Mouse (Mus musculus): Measurements from ENCODE around the gene Cdh1. TPM values are rescaled to one million over a fixed set of nuclear protein-coding genes. Genes with fewer than 3 reads are reported as not detected.
"Not testable (repeated sequence)": the region's sequence is repeated elsewhere in the genome, so short reads cannot be mapped to it uniquely, and the experiment has no call there.

Gene Cdh1
- under 1 TPM; 0.10 to 0.23 TPM for total RNA-seq (2021)

DNA sequence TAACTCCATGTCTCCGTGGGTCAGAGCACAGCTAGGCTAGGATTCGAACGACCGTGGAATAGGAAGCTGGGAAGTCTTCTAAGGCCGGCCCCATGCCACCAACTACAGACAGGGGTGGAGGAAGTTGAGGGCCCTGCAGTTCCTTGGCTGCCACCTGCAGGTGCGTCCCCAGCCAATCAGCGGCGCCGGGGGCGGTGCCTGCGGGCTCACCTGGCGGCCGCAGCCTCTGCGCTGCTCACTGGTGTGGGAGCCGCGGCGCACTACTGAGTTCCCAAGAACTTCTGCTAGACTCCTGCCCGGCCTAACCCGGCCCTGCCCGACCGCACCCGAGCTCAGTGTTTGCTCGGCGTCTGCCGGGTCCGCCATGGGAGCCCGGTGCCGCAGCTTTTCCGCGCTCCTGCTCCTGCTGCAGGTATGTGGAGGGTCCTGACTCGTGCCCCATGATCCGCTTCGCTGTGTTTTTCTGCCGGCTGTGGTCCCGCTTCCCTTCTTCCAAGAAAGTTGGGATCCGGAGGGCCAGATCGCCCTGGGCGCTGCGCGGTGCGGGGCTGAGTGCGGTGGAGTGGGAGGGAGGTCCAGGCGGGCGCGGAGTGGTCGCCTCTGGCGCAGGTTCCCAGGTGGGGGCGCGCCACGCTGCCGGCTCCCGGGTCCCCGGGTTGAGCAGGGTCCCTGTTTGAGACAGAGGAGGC is at the start of gene Cdh1:
Gene Cdh1 (plus strand): TSS at position 221 of the 689 bp plus-strand sequence.
- DNase-seq: peak; percentile 19

DNA sequence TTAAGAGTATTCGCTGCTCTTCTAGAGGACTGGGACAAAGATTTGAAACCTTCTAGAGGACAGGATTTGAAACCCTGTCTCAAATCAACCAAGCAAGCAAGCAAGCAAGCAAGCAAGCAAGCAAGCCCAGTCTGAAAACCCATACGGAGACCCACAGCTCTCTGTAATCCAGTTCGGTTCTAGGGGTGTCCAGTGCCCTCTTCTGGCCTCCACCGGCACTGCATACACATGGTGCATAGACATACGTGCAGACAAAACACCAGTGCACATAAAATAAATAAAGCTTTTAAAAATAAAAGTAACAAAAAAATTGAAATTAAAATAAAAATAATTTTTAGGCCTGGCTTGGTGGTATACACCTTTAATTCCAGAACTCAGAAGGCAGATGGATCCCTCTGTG is 49.1 kb upstream of the Cdh1 start:
- no peak for DNase-seq

DNA sequence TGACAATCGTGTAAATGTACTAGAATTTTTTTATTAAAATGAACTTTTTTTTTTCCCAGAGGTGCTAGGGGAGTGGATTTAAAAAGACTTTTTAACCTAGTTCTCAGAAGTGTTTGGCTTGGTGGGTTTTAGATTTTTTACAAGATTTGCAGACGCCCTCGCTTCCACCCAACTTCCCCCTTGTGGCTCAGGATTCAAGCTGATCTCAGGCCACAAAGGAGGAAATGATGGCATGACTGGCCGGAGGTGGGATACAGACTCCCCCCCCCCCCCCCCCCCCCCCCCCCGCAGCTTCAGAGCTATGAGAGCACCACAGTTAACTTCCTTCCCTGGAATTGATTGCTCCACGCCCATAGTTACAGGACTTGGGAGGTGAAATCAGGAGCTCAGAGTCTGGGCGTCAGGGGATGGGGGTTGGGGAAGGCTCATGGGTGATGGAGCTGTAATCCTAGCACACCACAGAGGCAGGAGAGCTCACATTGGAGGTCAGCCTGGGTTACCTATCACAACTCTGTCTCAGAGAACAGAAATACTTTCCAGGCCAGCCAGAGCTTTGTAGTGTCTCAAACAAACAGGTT is 47.0 kb upstream of the Cdh1 start:
- no peak for DNase-seq

DNA sequence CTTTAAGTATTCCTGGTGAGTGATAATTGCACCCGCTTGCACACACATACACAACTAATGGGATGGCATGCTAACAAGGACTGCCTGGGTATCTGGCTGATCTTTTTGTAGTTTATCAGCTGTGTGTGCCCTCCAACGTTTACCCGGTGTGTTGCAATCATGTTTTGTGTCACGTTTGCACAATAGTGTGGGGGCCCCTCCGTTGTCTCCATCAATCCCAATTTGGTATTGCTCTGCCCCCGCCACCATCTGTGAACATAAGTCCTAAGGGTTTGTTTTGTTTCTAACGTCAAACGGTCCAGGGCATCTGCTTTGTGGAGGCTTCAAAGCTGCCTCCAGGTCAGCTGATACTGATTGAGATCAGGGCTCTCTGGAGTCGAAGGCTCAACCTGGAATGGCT is 43.3 kb upstream of the Cdh1 start:
- DNase-seq: no peak

GRCm38 (mm10) chr8:106561097-106561865 is 41.9 kb upstream of the Cdh1 start:
- DNase-seq: peak; percentile 76

- no peak for DNase-seq
Measured at GRCm38 (mm10) chr8:106563691-106564182, 39.4 kb upstream of the Cdh1 start.

GRCm38 (mm10) chr8:106569006-106569405 is 34.1 kb upstream of the Cdh1 start:
- DNase-seq: no peak

GRCm38 (mm10) chr8:106570386-106570785 is 32.8 kb upstream of the Cdh1 start:
- no peak for DNase-seq

- no peak for DNase-seq
Measured at GRCm38 (mm10) chr8:106571551-106572172, 31.5 kb upstream of the Cdh1 start.

DNA sequence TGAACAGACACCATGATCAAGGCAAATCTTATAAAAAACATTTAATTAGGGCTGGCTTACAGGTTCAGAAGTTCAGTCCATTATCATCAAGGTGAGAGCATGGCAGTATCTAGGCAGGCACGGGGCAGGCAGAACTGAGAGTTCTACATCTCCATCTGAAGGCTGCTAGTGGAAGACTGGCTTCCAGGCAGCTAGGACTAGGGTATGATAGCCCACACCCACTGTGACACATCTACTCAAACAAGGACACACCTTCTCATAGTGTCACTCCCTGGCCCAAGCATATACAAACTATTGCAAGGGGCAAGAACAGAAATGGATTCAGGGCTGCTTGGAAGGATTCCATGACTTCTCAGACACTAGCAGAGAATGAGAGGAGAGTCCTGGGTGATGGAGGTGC is 31.0 kb upstream of the Cdh1 start:
- not testable (repeated sequence) for DNase-seq

- DNase-seq: not testable (repeated sequence)
Measured at GRCm38 (mm10) chr8:106573168-106573567, 30.0 kb upstream of the Cdh1 start, which contains the start of gene Gm10073. Gene Gm10073 (minus strand): TSS chr8:106573461.

GRCm38 (mm10) chr8:106574283-106574682 is 28.9 kb upstream of the Cdh1 start:
- DNase-seq: no peak

GRCm38 (mm10) chr8:106576849-106577555 is 26.1 kb upstream of the Cdh1 start:
- DNase-seq: no peak

GRCm38 (mm10) chr8:106579510-106579909 is 23.6 kb upstream of the Cdh1 start:
- DNase-seq: no peak

DNA sequence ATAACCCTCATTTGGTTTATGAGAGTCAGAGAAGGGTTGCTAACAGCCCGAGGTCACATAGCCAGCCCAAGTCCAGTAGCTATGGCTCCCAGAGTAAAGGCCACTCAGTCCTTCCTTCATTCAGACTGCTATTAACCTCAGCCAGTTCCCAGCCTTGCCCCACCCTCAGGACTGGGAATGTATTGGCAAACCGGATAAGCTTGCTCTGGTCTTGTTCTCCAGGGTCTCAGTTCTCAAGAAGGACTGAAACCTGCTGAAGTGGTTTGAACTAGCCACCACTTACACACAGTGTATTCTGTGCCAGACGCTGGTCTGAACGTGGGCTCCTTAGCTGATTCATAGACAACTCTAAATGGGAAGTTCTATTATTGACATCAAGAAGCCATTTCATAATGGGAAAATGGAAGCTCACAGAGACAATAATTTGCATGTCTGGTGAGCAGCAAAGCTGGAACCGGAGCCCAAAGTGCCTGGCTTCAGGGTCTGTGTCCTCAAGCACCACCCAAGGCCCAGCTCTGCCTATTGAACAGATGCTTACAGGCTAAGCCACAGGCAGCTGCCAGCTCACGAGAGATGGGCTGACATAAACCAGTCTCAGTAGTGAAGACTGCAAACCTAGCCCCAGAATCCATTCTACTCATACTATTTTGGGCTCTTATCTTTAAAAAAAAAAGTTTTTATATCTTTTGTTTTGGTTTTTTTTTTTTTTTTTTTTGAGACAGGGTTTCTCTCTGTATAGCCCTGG is 21.6 kb upstream of the Cdh1 start:
- no peak for DNase-seq

- no peak for DNase-seq
Measured at GRCm38 (mm10) chr8:106584942-106585670, 18.0 kb upstream of the Cdh1 start.

DNA sequence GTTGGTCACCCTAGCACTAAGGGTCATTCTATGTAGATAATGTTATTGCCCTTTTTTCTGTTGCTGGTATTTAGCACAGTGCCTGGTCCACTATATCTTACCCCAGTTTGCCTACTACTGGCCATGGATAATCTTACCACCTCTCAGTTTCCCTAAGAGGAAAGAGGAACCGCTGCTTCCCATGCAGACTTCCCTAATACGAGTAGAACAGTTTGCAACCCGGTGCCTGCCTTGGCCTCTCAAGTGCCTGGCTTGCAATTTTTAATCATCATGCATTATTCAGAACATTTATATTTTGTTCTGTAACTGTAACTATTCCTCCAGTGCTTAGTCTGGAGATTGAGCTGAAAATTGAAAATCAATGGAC is 17.5 kb upstream of the Cdh1 start:
- no peak for DNase-seq

- DNase-seq: no peak
Measured at GRCm38 (mm10) chr8:106586896-106587295, 16.3 kb upstream of the Cdh1 start.

DNA sequence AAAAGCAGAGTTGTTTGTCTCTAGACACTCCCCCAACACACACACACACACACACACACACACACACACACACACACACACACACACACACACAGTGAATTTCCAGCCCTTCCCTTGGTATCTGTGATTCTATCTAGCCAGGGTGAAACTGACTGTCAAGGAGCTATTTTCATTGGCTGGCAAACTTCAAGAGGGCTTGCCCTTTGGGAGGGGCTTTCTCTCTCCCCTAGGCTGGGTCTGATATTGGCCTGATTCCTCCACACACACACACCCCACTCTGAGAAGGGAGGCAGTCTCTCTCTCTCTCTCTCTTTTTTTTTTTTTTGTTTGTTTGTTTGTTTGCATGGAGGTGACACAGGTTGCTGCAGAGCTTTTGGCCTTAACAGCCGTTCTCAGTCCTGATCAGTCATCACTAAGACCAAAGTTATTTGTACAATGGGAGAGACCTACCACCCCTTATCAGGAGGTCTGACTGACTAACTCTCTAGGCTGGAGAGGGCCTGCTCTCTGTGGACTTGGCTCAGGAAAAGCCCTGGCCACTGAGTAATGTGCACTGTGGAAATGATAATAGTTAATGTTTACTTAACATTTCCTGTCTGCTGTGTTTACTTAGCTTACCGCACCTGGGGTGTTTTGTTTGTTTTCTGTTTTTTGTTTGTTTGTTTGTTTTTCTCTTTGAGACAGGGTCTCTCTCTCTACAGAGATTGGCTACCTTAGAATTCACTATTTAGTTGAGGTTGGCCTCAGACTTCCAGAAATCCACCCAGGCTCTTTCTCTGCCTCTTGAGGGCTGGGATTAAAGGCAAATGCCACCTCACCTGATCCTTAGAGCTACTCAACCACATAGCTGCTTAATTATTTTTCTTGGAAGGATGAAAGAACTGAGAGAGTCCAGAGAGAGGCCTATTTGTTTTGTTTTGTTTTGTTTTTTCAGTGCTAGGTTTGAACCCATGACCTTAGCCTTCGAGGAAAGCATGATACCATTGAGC is 14.4 kb upstream of the Cdh1 start:
- no peak for DNase-seq

- no peak for DNase-seq
Measured at GRCm38 (mm10) chr8:106592458-106592857, 10.7 kb upstream of the Cdh1 start.

All from heart, postnatal 4 days (tissue).